Mouse (Mus musculus): Measurements from ENCODE around the gene Foxi2.

Gene Foxi2

GRCm38 (mm10) chr7:135410237-135410965 is at the start of gene Foxi2:
Foxi2 (plus strand) TSS chr7:135410308.
- POLR2A ChIA-PET: interaction anchor here in 1 of 4 experiments (0.8 to 1.1 kb wide), 2 partner anchors 52 to 77 kb away, joined by 3 read pairs; no protein-coding TSS in a partner anchor
- CTCF ChIA-PET: interaction anchor here (0.6 to 1.5 kb wide), 11 partner anchors 8 to 395 kb away, joined by 3 to 6 read pairs (median 4); no protein-coding TSS in a partner anchor

DNA sequence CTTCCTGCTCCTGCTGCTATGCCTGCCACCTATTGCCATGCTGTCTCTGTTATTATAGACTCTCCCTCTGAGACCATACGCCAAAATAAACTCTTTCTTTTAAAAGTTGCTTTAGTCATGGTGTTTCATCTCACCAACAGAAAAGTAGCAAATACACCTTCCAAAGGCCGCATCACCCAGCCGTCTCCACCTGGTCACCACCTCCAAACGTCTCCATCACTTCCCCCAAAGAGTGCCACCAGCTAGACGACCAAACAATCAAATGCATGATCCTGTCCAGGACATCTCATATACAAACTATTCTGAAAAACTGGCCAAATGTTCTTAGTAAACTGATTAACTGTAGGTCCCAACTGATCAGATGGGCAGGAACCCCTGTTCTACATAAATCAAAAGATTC is 45.5 kb upstream of the Foxi2 start:
- CTCF ChIA-PET: interaction anchor here in 1 of 4 experiments (0.9 kb wide), 1 partner anchor 123 kb away, joined by 3 read pairs; no protein-coding TSS in a partner anchor
- POLR2A ChIA-PET: no interaction called here

GRCm38 (mm10) chr7:135376048-135376447 is 34.1 kb upstream of the Foxi2 start:
- ChIA-PET POLR2A (no interaction called here), CTCF (interaction anchor here in 1 of 4 experiments (4.3 kb wide), 1 partner anchor 13 kb away, joined by 21 read pairs; no protein-coding TSS in a partner anchor)

DNA sequence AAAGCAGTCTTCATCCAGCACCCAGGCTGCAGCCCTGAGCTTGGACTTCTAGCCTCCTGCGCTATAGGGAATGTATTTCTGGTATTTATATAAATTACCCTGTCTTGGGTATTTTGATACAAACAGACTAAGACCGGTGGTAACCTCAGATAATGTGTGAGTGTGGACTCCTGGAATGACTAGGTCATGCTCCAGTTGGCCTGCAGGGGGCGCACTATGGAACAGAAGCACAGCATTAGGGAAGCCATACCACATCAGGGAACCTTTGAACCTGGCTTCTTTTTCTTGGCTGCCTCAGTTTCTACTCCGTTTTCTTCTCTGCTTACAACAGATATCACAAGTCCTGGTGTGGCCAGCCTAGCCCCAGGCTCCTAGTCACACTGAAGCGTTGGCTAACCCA is 33.2 kb upstream of the Foxi2 start:
- POLR2A ChIA-PET: no interaction called here
- CTCF ChIA-PET: interaction anchor here in 2 of 4 experiments (0.9 to 5.0 kb wide), 4 partner anchors 11 to 255 kb away, joined by 3 to 28 read pairs (median 12); no protein-coding TSS in a partner anchor

DNA sequence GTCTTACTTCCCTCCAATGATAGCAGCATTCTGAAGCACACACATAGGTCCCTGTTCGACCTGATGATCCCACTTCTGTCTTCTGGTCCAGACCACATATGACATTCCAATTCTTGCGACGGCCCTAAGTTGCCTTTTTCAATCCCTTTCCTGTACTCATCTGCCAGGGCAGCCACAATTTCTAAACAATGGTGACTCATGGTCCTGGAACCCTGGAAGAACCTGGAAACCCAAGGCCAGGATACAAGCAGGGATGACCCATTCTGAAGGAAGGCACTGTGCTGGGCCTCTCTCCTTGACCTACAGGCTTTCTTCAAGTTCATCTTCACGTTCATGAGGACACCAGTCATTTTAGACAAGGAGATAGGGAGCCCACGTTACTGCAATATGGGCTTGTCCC is 31.8 kb upstream of the Foxi2 start:
- POLR2A ChIA-PET: no interaction called here
- CTCF ChIA-PET: interaction anchor here in 3 of 4 experiments (0.7 to 5.0 kb wide), 3 partner anchors 10 to 704 kb away, joined by 4 to 28 read pairs (median 21); no protein-coding TSS in a partner anchor

GRCm38 (mm10) chr7:135389039-135389438 is 21.1 kb upstream of the Foxi2 start:
- POLR2A ChIA-PET: no interaction called here
- CTCF ChIA-PET: interaction anchor here (0.5 to 3.3 kb wide), 43 partner anchors 9 to 1325 kb away, joined by 3 to 28 read pairs (median 4); partner anchors contain the start of genes Foxi2 (in 1 of the 4) and Ptpre (in 1 of the 4)

- ChIA-PET CTCF (interaction anchor here in 1 of 4 experiments (0.6 kb wide), 1 partner anchor 1915 kb away, joined by 3 read pairs; no protein-coding TSS in a partner anchor), POLR2A (no interaction called here)
Observed at GRCm38 (mm10) chr7:135392949-135393542, 17.1 kb upstream of the Foxi2 start.

- CTCF ChIA-PET: interaction anchor here in 1 of 4 experiments (0.7 kb wide), 1 partner anchor 92 kb away, joined by 4 read pairs; no protein-coding TSS in a partner anchor
- POLR2A ChIA-PET: no interaction called here
Observed at GRCm38 (mm10) chr7:135394436-135394835, 15.7 kb upstream of the Foxi2 start.

DNA sequence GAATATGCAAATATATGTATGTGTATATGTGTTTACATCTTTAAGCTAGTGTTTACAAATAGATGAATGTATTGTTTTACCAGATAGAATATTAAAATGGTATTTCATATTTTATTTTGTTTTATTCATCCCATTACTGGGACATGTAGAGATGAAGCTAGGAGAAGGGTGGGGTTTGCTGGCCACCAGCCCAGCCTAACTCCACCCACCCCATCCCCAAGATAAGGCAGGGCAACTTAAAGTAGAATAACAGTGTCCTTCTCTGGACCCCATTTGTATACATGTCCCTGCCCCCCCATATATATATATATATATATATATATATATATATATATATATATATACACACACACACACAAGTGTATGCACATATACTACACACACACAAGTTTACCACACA is 14.9 kb upstream of the Foxi2 start:
- ChIA-PET POLR2A (no interaction called here), CTCF (no interaction called here)

GRCm38 (mm10) chr7:135397096-135397495 is 13.0 kb upstream of the Foxi2 start:
- ChIA-PET POLR2A (no interaction called here), CTCF (no interaction called here)

DNA sequence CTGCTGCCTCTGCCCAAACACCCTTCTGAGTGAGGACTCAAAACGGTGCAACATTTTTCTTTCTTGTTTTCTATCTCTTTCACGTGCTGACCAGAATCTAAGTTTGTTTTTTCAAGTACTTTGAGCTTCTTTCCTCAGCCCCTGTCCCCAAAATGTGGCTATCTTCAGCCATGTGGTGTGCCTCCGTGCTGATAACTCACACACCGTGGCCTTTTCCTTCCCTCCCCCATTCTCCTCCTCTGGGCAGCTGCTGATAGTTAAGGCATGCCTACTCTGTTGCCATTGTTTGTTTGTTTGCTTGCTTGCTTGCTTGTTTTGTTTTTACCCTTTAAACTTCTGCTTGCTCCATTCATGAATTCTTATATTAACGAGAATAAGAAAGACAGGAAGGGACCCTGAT is 12.2 kb upstream of the Foxi2 start:
- CTCF ChIA-PET: interaction anchor here in 2 of 4 experiments (0.6 to 2.3 kb wide), 2 partner anchors 9 to 637 kb away, joined by 3 to 4 read pairs; no protein-coding TSS in a partner anchor

GRCm38 (mm10) chr7:135403416-135403815 is 6.7 kb upstream of the Foxi2 start:
- ChIA-PET POLR2A (interaction anchor here (0.6 to 1.8 kb wide), 6 partner anchors 14 to 1652 kb away, joined by 3 to 6 read pairs (median 4); no protein-coding TSS in a partner anchor), CTCF (interaction anchor here (0.6 to 5.6 kb wide), 21 partner anchors 14 to 1393 kb away, joined by 3 to 63 read pairs (median 5); no protein-coding TSS in a partner anchor)

More for the DNA sequence above, 12.2 kb upstream of the Foxi2 start:
- POLR2A ChIA-PET: no interaction called here

GRCm38 (mm10) chr7:135406761-135407160 is 3.3 kb upstream of the Foxi2 start:
- POLR2A ChIA-PET: interaction anchor here in 2 of 4 experiments (0.6 to 0.7 kb wide), 3 partner anchors 37 to 829 kb away, joined by 3 to 6 read pairs (median 3); partner anchors contain the start of gene Mki67 (in 1 of the 2)
- CTCF ChIA-PET: interaction anchor here in 2 of 4 experiments (0.6 to 5.6 kb wide), 4 partner anchors 79 to 240 kb away, joined by 3 to 63 read pairs (median 4); no protein-coding TSS in a partner anchor

DNA sequence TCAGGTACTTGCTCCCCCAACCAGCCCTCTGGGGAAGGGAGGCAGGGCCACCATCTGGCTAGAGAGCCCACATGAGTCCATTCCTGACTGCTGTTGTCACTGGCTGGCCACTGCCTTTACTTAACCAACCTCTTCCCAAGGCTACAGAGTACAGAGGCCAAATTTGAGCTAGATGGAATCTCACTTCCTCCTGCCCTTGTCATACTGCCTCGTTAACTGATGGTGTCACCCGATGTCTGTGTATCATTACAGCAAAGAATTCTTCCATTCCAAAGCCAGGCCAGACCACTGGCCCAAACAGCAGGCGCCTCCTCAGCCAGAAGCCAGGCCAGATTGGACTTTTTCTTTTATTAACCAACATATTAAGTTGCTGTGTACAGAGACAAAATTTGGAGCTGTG is 1.6 kb upstream of the Foxi2 start:
- ChIA-PET CTCF (interaction anchor here in 1 of 4 experiments (0.6 kb wide), 1 partner anchor 327 kb away, joined by 4 read pairs; no protein-coding TSS in a partner anchor), POLR2A (no interaction called here)

DNA sequence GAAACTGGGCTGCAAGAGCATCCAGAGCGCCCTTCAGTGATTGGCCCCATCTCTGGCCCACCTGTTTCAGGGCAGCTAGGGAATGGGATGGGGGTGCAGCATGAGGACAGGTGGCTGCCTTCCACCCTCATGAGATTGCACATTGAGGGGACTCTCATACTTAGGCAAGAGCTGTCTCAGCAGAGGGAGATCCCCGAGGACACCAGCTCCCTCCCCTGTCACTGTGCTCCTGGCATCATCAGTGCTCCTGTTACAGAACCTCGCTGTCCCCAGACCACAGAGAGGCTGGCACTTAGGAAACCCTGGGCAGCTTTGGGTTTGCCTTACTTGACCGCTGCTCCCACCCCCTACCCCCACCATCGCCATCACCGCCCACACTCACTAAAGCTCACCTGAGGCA is 2.2 kb downstream of the Foxi2 start:
- CTCF ChIA-PET: interaction anchor here (0.6 to 1.4 kb wide), 12 partner anchors 10 to 1174 kb away, joined by 3 to 10 read pairs (median 4); no protein-coding TSS in a partner anchor
- POLR2A ChIA-PET: interaction anchor here in 1 of 4 experiments (0.6 kb wide), 1 partner anchor 1244 kb away, joined by 7 read pairs; no protein-coding TSS in a partner anchor

- CTCF ChIA-PET: interaction anchor here in 2 of 4 experiments (0.6 to 1.2 kb wide), 5 partner anchors 12 to 468 kb away, joined by 3 to 5 read pairs (median 5); no protein-coding TSS in a partner anchor
- POLR2A ChIA-PET: interaction anchor here in 1 of 4 experiments (1.7 kb wide), 1 partner anchor 28 kb away, joined by 3 read pairs; no protein-coding TSS in a partner anchor
Observed at GRCm38 (mm10) chr7:135428840-135429239, 18.7 kb downstream of the Foxi2 start.

GRCm38 (mm10) chr7:135430903-135431302 is 20.8 kb downstream of the Foxi2 start:
- POLR2A ChIA-PET: no interaction called here

GRCm38 (mm10) chr7:135443903-135444302 is 33.8 kb downstream of the Foxi2 start:
- ChIA-PET CTCF (no interaction called here), POLR2A (no interaction called here)

More at GRCm38 (mm10) chr7:135430903-135431302, 20.8 kb downstream of the Foxi2 start:
- CTCF ChIA-PET: no interaction called here

GRCm38 (mm10) chr7:135451340-135451739 is 41.2 kb downstream of the Foxi2 start:
- CTCF ChIA-PET: no interaction called here

More at GRCm38 (mm10) chr7:135451340-135451739, 41.2 kb downstream of the Foxi2 start:
- POLR2A ChIA-PET: no interaction called here
